ENCODE assay signal across 9 mouse cellular contexts in genomic region chr2:25376589-25376988, GRCm38 (mm10). TPM values are rescaled to one million over a fixed set of nuclear protein-coding genes. Genes with fewer than 3 reads are reported as not detected.
DNase-seq lines count a peak whose midpoint lies in the region; ATAC-seq and TF ChIP-seq lines count a peak whose summit lies in the region.
"Had no signal": no experiment of that assay in that cellular context is flagged by ENCODE, and none has a peak within 500 bp of the region (broad histone marks: within the 10 kb centered on the region; RNA-seq: fewer than 3 reads in every experiment).

No protein-coding gene starts in this region.

- intact Hi-C loops in heart, postnatal 14 days (cut with DNase I): loop anchor here (2.0 kb wide), 2 partner anchors 26 to 50 kb away; no protein-coding TSS in a partner anchor

- ATAC-seq in forebrain, postnatal 0 days: peak; percentile 26; the same call in 1 of the 2 replicates
- ATAC-seq in forebrain, embryonic 13.5 days: no peak
- ATAC-seq in midbrain, postnatal 0 days (ENCODE audit: low FRiP score): peak; percentile 20; the same call in 1 of the 2 replicates
- no peak for ATAC-seq in midbrain, embryonic 15.5 days (replicated peaks)
- ATAC-seq in megakaryocyte-erythroid progenitor cell, adult 5-6 weeks (replicated peaks; ENCODE audit: low FRiP score, low TSS enrichment, poor library complexity, severe bottlenecking): no peak

- peak; percentile 69 for DNase-seq in forebrain, postnatal 0 days
- peak; percentile 79 for DNase-seq in midbrain, postnatal 0 days (ENCODE audit: low spot score)
- peak; percentile 57 for DNase-seq in adrenal gland, postnatal 25 days
- peak; percentile 63 to 73 for DNase-seq in heart, postnatal 14 days
- peak; percentile 67 for DNase-seq in lung, postnatal 14 days

- H3K4me2 ChIP-seq in forebrain, postnatal 0 days (ENCODE audit: low read depth): no peak overlapping the region
- H3K4me2 ChIP-seq in forebrain, embryonic 13.5 days: no peak overlapping the region
- H3K4me2 ChIP-seq in midbrain, postnatal 0 days (ENCODE audit: low read depth, low read length, poor library complexity, severe bottlenecking): no peak overlapping the region
- no peak overlapping the region for H3K4me2 ChIP-seq in midbrain, embryonic 15.5 days
- H3K4me2 ChIP-seq: heart, embryonic 15.5 days had no signal

- no peaks in the 10 kb centered on the region for H3K36me3 ChIP-seq in forebrain, postnatal 0 days (ENCODE audit: insufficient read depth)
- H3K36me3 ChIP-seq in forebrain, embryonic 13.5 days (ENCODE audit: poor library complexity, severe bottlenecking): peaks cover 43% of the 10 kb centered on the region
- no peaks in the 10 kb centered on the region for H3K36me3 ChIP-seq in midbrain, postnatal 0 days (ENCODE audit: insufficient read depth, low read length)
- no peaks in the 10 kb centered on the region for H3K36me3 ChIP-seq in midbrain, embryonic 15.5 days (replicated peaks)

- H3K9me3 ChIP-seq in forebrain, postnatal 0 days (ENCODE audit: low read length): no peaks in the 10 kb centered on the region
- no peaks in the 10 kb centered on the region for H3K9me3 ChIP-seq in forebrain, embryonic 13.5 days (replicated peaks)
- no peaks in the 10 kb centered on the region for H3K9me3 ChIP-seq in midbrain, postnatal 0 days (ENCODE audit: low read length)
- no peaks in the 10 kb centered on the region for H3K9me3 ChIP-seq in midbrain, embryonic 15.5 days
- H3K9me3 ChIP-seq: heart, embryonic 15.5 days had no signal

- TF ChIP-seq CTCF in forebrain, postnatal 0 days (IDR thresholded peaks at IDR 0.05; ENCODE audit: low read depth): peak; percentile 86
- peak; percentile 86 for TF ChIP-seq CTCF in midbrain, postnatal 0 days (IDR thresholded peaks at IDR 0.05)

- no peak overlapping the region for H3K27ac ChIP-seq in forebrain, postnatal 0 days (ENCODE audit: low read depth, low read length)
- no peak overlapping the region for H3K27ac ChIP-seq in forebrain, embryonic 13.5 days
- no peak overlapping the region for H3K27ac ChIP-seq in midbrain, postnatal 0 days (ENCODE audit: low read depth, low read length)
- no peak overlapping the region for H3K27ac ChIP-seq in midbrain, embryonic 15.5 days
- H3K27ac ChIP-seq: heart, embryonic 15.5 days had no signal

- no peak overlapping the region for H3K9ac ChIP-seq in forebrain, postnatal 0 days
- no peak overlapping the region for H3K9ac ChIP-seq in forebrain, embryonic 13.5 days
- no peak overlapping the region for H3K9ac ChIP-seq in midbrain, postnatal 0 days (replicated peaks; ENCODE audit: low read length, poor library complexity, severe bottlenecking)
- H3K9ac ChIP-seq in midbrain, embryonic 15.5 days: no peak overlapping the region
- H3K9ac ChIP-seq: heart, embryonic 15.5 days had no signal

- 58% methylated on average over 4 of the region's 4 CpGs for WGBS in forebrain, postnatal 0 days
- 84% methylated on average over 4 of the region's 4 CpGs for WGBS in forebrain, embryonic 13.5 days
- 68% methylated on average over 4 of the region's 4 CpGs for WGBS in midbrain, postnatal 0 days
- WGBS in midbrain, embryonic 15.5 days: 61% methylated on average over 4 of the region's 4 CpGs

- no peaks in the 10 kb centered on the region for H3K4me1 ChIP-seq in forebrain, postnatal 0 days (ENCODE audit: insufficient read depth)
- peaks cover 28% of the 10 kb centered on the region for H3K4me1 ChIP-seq in forebrain, embryonic 13.5 days
- 0 out of 2 replicates have a peak, but pooled peaks cover 5% of the 10 kb centered on the region for H3K4me1 ChIP-seq in midbrain, postnatal 0 days (ENCODE audit: insufficient read depth, low read length)
- peaks cover 19% of the 10 kb centered on the region for H3K4me1 ChIP-seq in midbrain, embryonic 15.5 days

- no peak overlapping the region for H3K4me3 ChIP-seq in forebrain, postnatal 0 days (ENCODE audit: low read depth, low read length)
- no peak overlapping the region for H3K4me3 ChIP-seq in forebrain, embryonic 13.5 days
- H3K4me3 ChIP-seq in midbrain, postnatal 0 days (ENCODE audit: low read depth, low read length): no peak overlapping the region
- H3K4me3 ChIP-seq in midbrain, embryonic 15.5 days: no peak overlapping the region
- H3K4me3 ChIP-seq: heart, embryonic 15.5 days had no signal

- H3K27me3 ChIP-seq in forebrain, postnatal 0 days (ENCODE audit: insufficient read depth, low read length): no peaks in the 10 kb centered on the region
- H3K27me3 ChIP-seq in forebrain, embryonic 13.5 days: 0 out of 2 replicates have a peak, but pooled peaks cover 2% of the 10 kb centered on the region
- no peaks in the 10 kb centered on the region; the same call in 1 of the 2 replicates for H3K27me3 ChIP-seq in midbrain, postnatal 0 days (ENCODE audit: insufficient read depth, low read length)
- no peaks in the 10 kb centered on the region for H3K27me3 ChIP-seq in midbrain, embryonic 15.5 days (replicated peaks)

RNA-seq across cellular contexts. Expression of gene Sapcd2, which starts 4.5 kb away (rescaled TPM):
- 13.2 and 13.9 TPM in 2 replicates for total RNA-seq in forebrain, postnatal 0 days (2014; rRNA removed)
- polyA plus RNA-seq in forebrain, postnatal 0 days (2015; fragmentation: Nextera tagmentation; extraction: Ambion mirVana): 9.5 and 12.7 TPM in 2 replicates
- 49.4 and 62.3 TPM in 2 replicates for polyA plus RNA-seq in forebrain, embryonic 13.5 days (2015; fragmentation: Nextera tagmentation; extraction: Ambion mirVana)
- total RNA-seq in midbrain, postnatal 0 days (2014; rRNA removed): 18.9 and 21.6 TPM in 2 replicates
- 12.7 and 13.4 TPM in 2 replicates for polyA plus RNA-seq in midbrain, postnatal 0 days (2015; fragmentation: Nextera tagmentation; extraction: Ambion mirVana)
- 11.1 and 14.7 TPM in 2 replicates for polyA plus RNA-seq in midbrain, embryonic 15.5 days (2015; fragmentation: Nextera tagmentation; extraction: Ambion mirVana)
- 1.6 and 2.1 TPM in 2 replicates for total RNA-seq in adrenal gland, postnatal 25 days (2021)
- 1 to 10 TPM in 1 of 2 experiments, under 1 TPM in 1; 0.88 to 1.5 TPM for total RNA-seq in heart, postnatal 14 days (2021)
- 18.4 and 19.0 TPM in 2 replicates for total RNA-seq in megakaryocyte-erythroid progenitor cell, adult 5-6 weeks (2014; fragmentation: Nextera tagmentation)
- 4.9 and 7.1 TPM in 2 replicates for total RNA-seq in megakaryocyte-erythroid progenitor cell, adult 5-6 weeks (2017)

RNA-seq across cellular contexts. Expression of gene Uap1l1, which starts 11.1 kb away (rescaled TPM):
- total RNA-seq in forebrain, postnatal 0 days (2014; rRNA removed): 4.1 and 5.2 TPM in 2 replicates
- 10.4 and 11.9 TPM in 2 replicates for polyA plus RNA-seq in forebrain, postnatal 0 days (2015; fragmentation: Nextera tagmentation; extraction: Ambion mirVana)
- 2.2 and 3.5 TPM in 2 replicates for polyA plus RNA-seq in forebrain, embryonic 13.5 days (2015; fragmentation: Nextera tagmentation; extraction: Ambion mirVana)
- total RNA-seq in midbrain, postnatal 0 days (2014; rRNA removed): 7.9 and 9.9 TPM in 2 replicates
- 11.7 and 14.1 TPM in 2 replicates for polyA plus RNA-seq in midbrain, postnatal 0 days (2015; fragmentation: Nextera tagmentation; extraction: Ambion mirVana)
- polyA plus RNA-seq in midbrain, embryonic 15.5 days (2015; fragmentation: Nextera tagmentation; extraction: Ambion mirVana): 5.6 and 5.9 TPM in 2 replicates
- 10.7 and 18.8 TPM in 2 replicates for total RNA-seq in adrenal gland, postnatal 25 days (2021)
- 1 to 10 TPM; 4.5 to 6.0 TPM for total RNA-seq in heart, postnatal 14 days (2021)
- total RNA-seq in megakaryocyte-erythroid progenitor cell, adult 5-6 weeks (2014; fragmentation: Nextera tagmentation): 9.7 and 12.7 TPM in 2 replicates
- 2.0 and 2.5 TPM in 2 replicates for total RNA-seq in megakaryocyte-erythroid progenitor cell, adult 5-6 weeks (2017)

RNA-seq across cellular contexts. Expression of gene Entpd2, which starts 19.1 kb away (rescaled TPM):
- 8.2 and 13.5 TPM in 2 replicates for total RNA-seq in forebrain, postnatal 0 days (2014; rRNA removed)
- polyA plus RNA-seq in forebrain, postnatal 0 days (2015; fragmentation: Nextera tagmentation; extraction: Ambion mirVana): 14.2 and 18.2 TPM in 2 replicates
- 0.68 and 0.98 TPM in 2 replicates for polyA plus RNA-seq in forebrain, embryonic 13.5 days (2015; fragmentation: Nextera tagmentation; extraction: Ambion mirVana)
- total RNA-seq in midbrain, postnatal 0 days (2014; rRNA removed): 4.2 and 4.4 TPM in 2 replicates
- polyA plus RNA-seq in midbrain, postnatal 0 days (2015; fragmentation: Nextera tagmentation; extraction: Ambion mirVana): 10.4 and 10.6 TPM in 2 replicates
- polyA plus RNA-seq in midbrain, embryonic 15.5 days (2015; fragmentation: Nextera tagmentation; extraction: Ambion mirVana): 2.7 and 3.3 TPM in 2 replicates
- total RNA-seq in adrenal gland, postnatal 25 days (2021): 2.4 and 3.7 TPM in 2 replicates
- 10 to 100 TPM; 16.1 to 17.0 TPM for total RNA-seq in heart, postnatal 14 days (2021)
- not detected in 2 replicates for total RNA-seq in megakaryocyte-erythroid progenitor cell, adult 5-6 weeks (2014; fragmentation: Nextera tagmentation)
- not detected in 2 replicates for total RNA-seq in megakaryocyte-erythroid progenitor cell, adult 5-6 weeks (2017)

RNA-seq across cellular contexts. Expression of gene Dpp7, which starts 20.4 kb away (rescaled TPM):
- total RNA-seq in forebrain, postnatal 0 days (2014; rRNA removed): 17.4 and 21.7 TPM in 2 replicates
- 15.3 and 19.8 TPM in 2 replicates for polyA plus RNA-seq in forebrain, postnatal 0 days (2015; fragmentation: Nextera tagmentation; extraction: Ambion mirVana)
- 22.8 and 23.3 TPM in 2 replicates for polyA plus RNA-seq in forebrain, embryonic 13.5 days (2015; fragmentation: Nextera tagmentation; extraction: Ambion mirVana)
- 14.9 and 20.3 TPM in 2 replicates for total RNA-seq in midbrain, postnatal 0 days (2014; rRNA removed)
- 22.7 and 26.2 TPM in 2 replicates for polyA plus RNA-seq in midbrain, postnatal 0 days (2015; fragmentation: Nextera tagmentation; extraction: Ambion mirVana)
- 23.8 and 25.8 TPM in 2 replicates for polyA plus RNA-seq in midbrain, embryonic 15.5 days (2015; fragmentation: Nextera tagmentation; extraction: Ambion mirVana)
- 24.6 and 31.8 TPM in 2 replicates for total RNA-seq in adrenal gland, postnatal 25 days (2021)
- 1 to 10 TPM; 2.7 to 3.9 TPM for total RNA-seq in heart, postnatal 14 days (2021)
- total RNA-seq in megakaryocyte-erythroid progenitor cell, adult 5-6 weeks (2014; fragmentation: Nextera tagmentation): 9.5 and 16.6 TPM in 2 replicates
- total RNA-seq in megakaryocyte-erythroid progenitor cell, adult 5-6 weeks (2017): 22.0 and 59.0 TPM in 2 replicates

RNA-seq across cellular contexts. Expression of gene Npdc1, which starts 22.6 kb away (rescaled TPM):
- 179 and 188 TPM in 2 replicates for total RNA-seq in forebrain, postnatal 0 days (2014; rRNA removed)
- polyA plus RNA-seq in forebrain, postnatal 0 days (2015; fragmentation: Nextera tagmentation; extraction: Ambion mirVana): 413 and 442 TPM in 2 replicates
- polyA plus RNA-seq in forebrain, embryonic 13.5 days (2015; fragmentation: Nextera tagmentation; extraction: Ambion mirVana): 287 and 315 TPM in 2 replicates
- 199 and 234 TPM in 2 replicates for total RNA-seq in midbrain, postnatal 0 days (2014; rRNA removed)
- polyA plus RNA-seq in midbrain, postnatal 0 days (2015; fragmentation: Nextera tagmentation; extraction: Ambion mirVana): 470 and 481 TPM in 2 replicates
- polyA plus RNA-seq in midbrain, embryonic 15.5 days (2015; fragmentation: Nextera tagmentation; extraction: Ambion mirVana): 498 and 520 TPM in 2 replicates
- total RNA-seq in adrenal gland, postnatal 25 days (2021): 120 and 134 TPM in 2 replicates
- 10 to 100 TPM; 33.8 to 37.1 TPM for total RNA-seq in heart, postnatal 14 days (2021)
- total RNA-seq in megakaryocyte-erythroid progenitor cell, adult 5-6 weeks (2014; fragmentation: Nextera tagmentation): not detected in 2 replicates
- total RNA-seq in megakaryocyte-erythroid progenitor cell, adult 5-6 weeks (2017): not detected in 2 replicates

Comparison
In these comparisons a context has a peak if more than half of its experiments do, and no peak if none do; other contexts are left out.
1. ATAC-seq: peak in forebrain, postnatal 0 days (single experiment) and midbrain, postnatal 0 days (single experiment); none in forebrain, embryonic 13.5 days (single experiment), midbrain, embryonic 15.5 days (single experiment) and megakaryocyte-erythroid progenitor cell, adult 5-6 weeks (single experiment).
2. Peak in every context shown above with its lines, with median percentiles within 50 percentile points of each other: DNase-seq.